Mouse (Mus musculus) ES-CJ7 (cell line): ENCODE measurements at regions not wholly inside any gene's neighbourhood (a gene's known extent, or its start where the extent isn't known, plus 50 kb on each side); places are given as distances from the start of the nearest gene placed in this dataset.

Experiments used
- DNase-seq: peaks from one replicate; pipeline ENCODE4 v3.0.0; 2011; ENCODE audit warnings: low read depth, low spot score

- DNase-seq, result no peak
Observed at GRCm38 (mm10) chr15:68811041-68811440, 2310.3 kb upstream of the Lrrc6 start.

GRCm38 (mm10) chr15:68810593-68810992 lies 2309.9 kb upstream of the Lrrc6 start:
- DNase-seq, result no peak

- DNase-seq, result no peak
Observed at GRCm38 (mm10) chr15:68808175-68808574, 2307.5 kb upstream of the Lrrc6 start.

GRCm38 (mm10) chr15:68804254-68804653 lies 2303.5 kb upstream of the Lrrc6 start:
- no peak for DNase-seq

GRCm38 (mm10) chr15:68801763-68802162 lies 2301.1 kb upstream of the Lrrc6 start:
- no peak for DNase-seq

- no peak for DNase-seq
Observed at GRCm38 (mm10) chr15:68797406-68797805, 2296.7 kb upstream of the Lrrc6 start.

- DNase-seq, result peak; percentile 7
Observed at GRCm38 (mm10) chr15:68795239-68795960, 2294.7 kb upstream of the Lrrc6 start.

- no peak for DNase-seq
Observed at GRCm38 (mm10) chr15:68759948-68760347, 2259.2 kb upstream of the Lrrc6 start.

- no peak for DNase-seq
Observed at GRCm38 (mm10) chr15:68755255-68755654, 2254.5 kb upstream of the Lrrc6 start.

GRCm38 (mm10) chr15:68754834-68755233 lies 2254.1 kb upstream of the Lrrc6 start:
- no peak for DNase-seq

GRCm38 (mm10) chr15:68739344-68739743 lies 2238.6 kb upstream of the Lrrc6 start:
- no peak for DNase-seq

GRCm38 (mm10) chr15:68721250-68721649 lies 2220.5 kb upstream of the Lrrc6 start:
- DNase-seq, result no peak

- no peak for DNase-seq
Observed at GRCm38 (mm10) chr15:68719486-68719885, 2218.8 kb upstream of the Lrrc6 start.

- DNase-seq, result no peak
Observed at GRCm38 (mm10) chr15:68714337-68714736, 2213.6 kb upstream of the Lrrc6 start.

- no peak for DNase-seq
Observed at GRCm38 (mm10) chr15:68707306-68707705, 2206.6 kb upstream of the Lrrc6 start.

- DNase-seq, result no peak
Observed at GRCm38 (mm10) chr15:68695041-68695650, 2194.4 kb upstream of the Lrrc6 start.

GRCm38 (mm10) chr15:68667462-68667861 lies 2166.8 kb upstream of the Lrrc6 start:
- no peak for DNase-seq

GRCm38 (mm10) chr15:68665331-68665730 lies 2164.6 kb upstream of the Lrrc6 start:
- DNase-seq, result no peak

GRCm38 (mm10) chr15:68656722-68657121 lies 2156.0 kb upstream of the Lrrc6 start:
- DNase-seq, result no peak

GRCm38 (mm10) chr15:68655046-68655445 lies 2154.3 kb upstream of the Lrrc6 start:
- no peak for DNase-seq

GRCm38 (mm10) chr15:68650609-68651008 lies 2149.9 kb upstream of the Lrrc6 start:
- DNase-seq, result no peak

GRCm38 (mm10) chr15:68650033-68650432 lies 2149.3 kb upstream of the Lrrc6 start:
- no peak for DNase-seq

GRCm38 (mm10) chr15:68646865-68647264 lies 2146.2 kb upstream of the Lrrc6 start:
- DNase-seq, result no peak
